Mouse (Mus musculus) brain, embryonic 14.5 days (tissue): Measurements from ENCODE around the gene Inpp5e.

Experiments used
- CTCF ChIP-seq: fragments of 200-500 bp; IDR thresholded peaks from 2 replicates; pipeline ENCODE4 v1.5.1; 2012; ENCODE audit warnings: inconsistent platforms, mild to moderate bottlenecking, moderate library complexity, borderline replicate concordance; ENCODE audit not compliant: insufficient read depth, insufficient read length; ENCODE audit errors: extremely low read depth
- POLR2A ChIP-seq: fragments of 200-500 bp; IDR thresholded peaks from 2 replicates; pipeline ENCODE4 v1.6.1; 2012; ENCODE audit warnings: mild to moderate bottlenecking, inconsistent platforms, borderline replicate concordance; ENCODE audit not compliant: poor library complexity, insufficient read depth, insufficient read length, severe bottlenecking; ENCODE audit errors: extremely low read depth

DNA sequence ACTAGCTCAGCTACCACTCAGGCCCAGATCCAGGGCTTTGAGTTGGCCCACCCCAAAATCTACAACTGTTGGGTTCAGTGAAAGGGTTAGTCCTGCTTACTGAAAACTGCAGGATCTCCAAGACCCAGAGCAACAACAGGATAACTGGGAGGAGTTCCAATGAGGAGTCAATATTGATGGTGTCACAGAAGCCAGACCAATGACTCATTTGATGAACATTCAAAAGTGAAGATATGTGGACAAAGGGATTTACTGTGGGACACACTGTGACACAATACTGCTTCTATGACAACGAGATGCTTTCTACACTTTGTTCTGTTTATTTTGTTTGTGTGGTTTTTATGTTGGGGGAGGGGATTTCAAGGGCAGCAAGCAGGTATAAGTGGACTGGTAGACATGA, 9.1 kb upstream of the Inpp5e start:
- TF ChIP-seq CTCF (no peak), POLR2A (no peak)
